Mouse (Mus musculus) forebrain, embryonic 15.5 days (tissue): Measurements from ENCODE around the gene Pcgf5. TPM values are rescaled to one million over a fixed set of nuclear protein-coding genes. Genes with fewer than 3 reads are reported as not detected.
"Not testable (repeated sequence)": the region's sequence is repeated elsewhere in the genome, so short reads cannot be mapped to it uniquely, and the experiment has no call there.

Source experiments
- ATAC-seq: fragments of 200-750 bp; cut with Nextera tagmentation; replicated peaks from 2 replicates; pipeline ENCODE4 v1.8.0; 2017; ENCODE audit warnings: mild to moderate bottlenecking, moderate TSS enrichment, moderate library complexity
- H3K27ac ChIP-seq: fragments of 300-500 bp; sonication (generic); replicated peaks from 2 replicates; pipeline ENCODE4 v1.5.1; 2015; ENCODE audit warnings: mild to moderate bottlenecking, inconsistent platforms
- H3K27me3 ChIP-seq: fragments of 300-500 bp; sonication (generic); 2 replicates; pipeline ENCODE4 v1.6.1; 2015; ENCODE audit warnings: inconsistent platforms
- H3K36me3 ChIP-seq: fragments of 300-500 bp; sonication (generic); 2 replicates; pipeline ENCODE4 v1.6.1; 2015; ENCODE audit warnings: mild to moderate bottlenecking, inconsistent platforms
- H3K4me1 ChIP-seq: fragments of 300-500 bp; sonication (generic); 2 replicates; pipeline ENCODE4 v1.6.1; 2015; ENCODE audit warnings: inconsistent platforms
- H3K4me2 ChIP-seq: fragments of 300-500 bp; sonication (generic); replicated peaks from 2 replicates; pipeline ENCODE4 v1.6.1; 2015; ENCODE audit warnings: mild to moderate bottlenecking, inconsistent platforms
- H3K4me3 ChIP-seq: fragments of 300-500 bp; sonication (generic); 2 replicates; pipeline ENCODE4 v1.5.1; 2015; ENCODE audit warnings: mild to moderate bottlenecking, inconsistent platforms
- H3K9ac ChIP-seq: fragments of 300-500 bp; sonication (generic); replicated peaks from 2 replicates; pipeline ENCODE4 v1.6.1; 2015; ENCODE audit warnings: mild to moderate bottlenecking, inconsistent platforms
- H3K9me3 ChIP-seq: fragments of 300-500 bp; sonication (generic); 2 replicates; pipeline ENCODE4 v1.6.1; 2016; ENCODE audit warnings: inconsistent platforms
- WGBS: fragments of 180-500 bp; shearing (Covaris S2); methylation state at CpG from one replicate; pipeline ENCODE4 v1.1.7; 2015; ENCODE audit warnings: mixed read lengths; 5-methylcytosine and 5-hydroxymethylcytosine counted together
- polyA plus RNA-seq: library from polyadenylated mRNA; unstranded; fragments of >200 nt; fragmentation: Nextera tagmentation; extraction: Ambion mirVana; gene quantifications from 2 replicates; pipeline ENCODE4 v1.2.1, GENCODE M21; 2015

The Pcgf5 gene
- polyA plus RNA-seq, 1 experiment from 2014 or later = 16.1 TPM

DNA sequence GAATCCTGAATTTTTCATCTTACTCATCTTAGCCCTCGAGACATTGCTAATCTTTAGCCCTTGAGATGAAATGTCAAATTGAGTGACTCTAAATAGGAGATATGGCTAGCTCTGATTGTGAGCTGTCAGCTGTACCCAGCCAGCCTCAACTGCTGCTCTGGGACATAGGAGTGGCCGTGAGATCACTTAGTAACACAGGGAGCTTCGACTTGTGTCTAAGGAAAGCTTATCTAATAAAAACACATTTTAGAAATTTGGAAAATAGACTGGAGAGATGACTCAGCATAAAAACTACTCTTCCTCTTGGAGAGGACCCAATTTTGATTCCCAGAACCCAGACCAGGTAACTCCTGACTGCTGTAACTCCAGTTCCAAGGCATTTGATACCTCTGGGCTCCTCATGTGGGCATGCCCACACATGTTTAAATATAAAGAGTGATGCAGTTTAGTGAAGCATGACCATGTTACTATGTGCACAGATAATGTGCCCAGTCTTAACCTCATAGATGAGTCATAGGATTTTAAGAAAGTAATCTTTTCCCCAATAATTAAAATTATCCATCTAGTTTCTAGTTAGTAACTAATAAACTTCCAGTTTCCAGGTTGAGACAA, 103.0 kb downstream of the Pcgf5 start:
- Histone ChIP-seq H3K27me3 (no peaks in the 10 kb centered on the region), H3K36me3 (no peaks in the 10 kb centered on the region), H3K4me2 (no peak overlapping the region), H3K4me1 (no peaks in the 10 kb centered on the region), H3K4me3 (no peak overlapping the region), H3K9me3 (no peaks in the 10 kb centered on the region), H3K27ac (no peak overlapping the region), H3K9ac (no peak overlapping the region)
- ATAC-seq = no peak
- WGBS = 96% methylated on average over 3 of the region's 3 CpGs

DNA sequence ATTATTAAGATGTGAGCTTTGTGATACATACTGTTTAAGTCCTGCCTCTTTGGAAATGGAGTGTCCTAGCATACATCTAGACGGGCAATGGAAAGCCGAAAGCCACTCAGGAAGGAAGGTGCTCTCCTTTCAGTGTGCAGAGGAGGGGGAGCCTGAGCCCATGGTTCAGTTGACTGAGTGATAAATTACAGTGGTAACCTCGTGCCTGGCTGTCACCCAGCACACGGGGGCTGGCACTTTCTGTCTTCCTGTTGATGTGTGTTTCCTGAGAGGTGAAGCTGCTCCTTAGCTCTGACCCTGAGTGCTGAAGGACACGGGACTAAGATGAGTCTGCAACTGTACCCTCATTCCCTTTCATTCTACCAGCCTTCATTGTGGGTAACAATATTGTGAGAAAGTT, 103.6 kb downstream of the Pcgf5 start:
- WGBS = 75% methylated on average over 5 of the region's 5 CpGs
- Histone ChIP-seq H3K36me3 (no peaks in the 10 kb centered on the region), H3K27ac (no peak overlapping the region), H3K4me2 (no peak overlapping the region), H3K27me3 (no peaks in the 10 kb centered on the region), H3K4me1 (no peaks in the 10 kb centered on the region), H3K9ac (no peak overlapping the region), H3K9me3 (no peaks in the 10 kb centered on the region), H3K4me3 (no peak overlapping the region)
- ATAC-seq = no peak; the same call in 1 of the 2 replicates

DNA sequence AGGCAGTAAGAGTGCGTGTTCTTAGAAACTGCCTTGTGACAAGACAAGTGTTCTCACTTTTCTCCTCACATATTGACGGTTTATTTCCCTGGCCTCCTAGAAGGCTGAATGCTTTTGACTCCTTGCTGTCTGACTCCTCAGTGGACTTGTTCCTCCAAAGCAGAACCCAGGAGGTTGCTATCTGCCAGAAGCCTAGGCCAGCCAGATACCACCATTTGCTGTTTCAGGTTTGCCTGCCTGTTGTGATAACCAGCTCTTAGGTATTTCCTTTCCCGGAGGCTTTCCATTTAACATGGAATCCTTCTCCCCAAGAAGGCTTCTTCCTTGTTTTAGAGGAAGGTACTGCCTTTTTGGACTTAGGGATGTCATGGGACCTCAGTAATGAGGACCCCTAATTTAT, 104.1 kb downstream of the Pcgf5 start:
- not testable (repeated sequence) for H3K36me3 ChIP-seq, H3K4me2 ChIP-seq, ATAC-seq, H3K9me3 ChIP-seq, H3K27ac ChIP-seq, H3K9ac ChIP-seq, H3K4me1 ChIP-seq, H3K27me3 ChIP-seq, H3K4me3 ChIP-seq
- WGBS = 84% methylated on average over 3 of the region's 3 CpGs

DNA sequence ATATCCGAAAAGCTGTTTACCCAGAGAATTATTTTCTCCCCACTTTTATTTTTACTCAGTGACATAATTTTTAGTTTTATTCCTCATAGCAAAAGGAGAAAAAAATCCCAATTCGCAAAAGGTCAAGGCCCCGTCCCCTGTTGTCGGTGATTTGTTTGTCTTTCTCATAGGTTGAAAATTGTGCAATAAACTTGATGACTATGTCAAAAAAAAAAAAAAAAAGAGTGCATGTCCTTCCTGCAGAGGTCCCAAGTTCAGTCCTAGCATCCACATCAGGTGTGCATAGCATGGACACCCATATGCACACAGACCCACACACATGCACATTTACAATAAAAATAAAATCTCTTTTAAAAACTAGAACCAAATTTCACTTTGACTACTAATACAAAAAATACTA, 105.3 kb downstream of the Pcgf5 start:
- H3K4me3 ChIP-seq = no peak overlapping the region
- no peak for ATAC-seq

DNA sequence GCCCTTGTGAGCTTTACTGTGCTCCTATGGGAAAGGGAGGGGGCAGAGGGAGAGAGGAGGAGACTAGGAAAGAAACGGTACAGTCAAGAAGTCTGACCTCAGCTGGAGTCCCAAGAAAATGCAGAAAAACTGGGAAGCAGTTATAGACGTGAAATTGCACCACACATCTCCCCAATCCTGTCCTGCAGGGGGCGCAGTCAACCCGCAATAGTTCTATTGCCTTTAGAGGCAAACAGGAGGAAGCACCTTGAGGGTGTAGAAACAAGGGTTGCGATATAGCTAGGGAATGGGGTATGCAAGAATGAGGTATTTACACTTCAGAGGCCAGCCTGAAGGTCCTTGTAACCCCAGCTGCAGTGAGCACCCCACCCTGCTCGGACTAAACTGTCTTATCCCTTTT, 122.0 kb downstream of the Pcgf5 start:
- ATAC-seq = no peak; the same call in 1 of the 2 replicates
- 16% methylated on average over 6 of the region's 6 CpGs for WGBS
- Histone ChIP-seq H3K36me3 (no peaks in the 10 kb centered on the region), H3K27ac (no peak overlapping the region), H3K4me2 (no peak overlapping the region), H3K9ac (no peak overlapping the region), H3K4me3 (no peak overlapping the region), H3K4me1 (no peaks in the 10 kb centered on the region), H3K27me3 (no peaks in the 10 kb centered on the region), H3K9me3 (no peaks in the 10 kb centered on the region)

More for the DNA sequence above, 105.3 kb downstream of the Pcgf5 start:
- H3K4me2 ChIP-seq = no peak overlapping the region
- H3K9me3 ChIP-seq = no peaks in the 10 kb centered on the region
- 93% methylated on average over 4 of the region's 4 CpGs for WGBS
- H3K4me1 ChIP-seq = no peaks in the 10 kb centered on the region
- H3K9ac ChIP-seq = no peak overlapping the region
- H3K36me3 ChIP-seq = no peaks in the 10 kb centered on the region
- no peaks in the 10 kb centered on the region for H3K27me3 ChIP-seq
- H3K27ac ChIP-seq = no peak overlapping the region

DNA sequence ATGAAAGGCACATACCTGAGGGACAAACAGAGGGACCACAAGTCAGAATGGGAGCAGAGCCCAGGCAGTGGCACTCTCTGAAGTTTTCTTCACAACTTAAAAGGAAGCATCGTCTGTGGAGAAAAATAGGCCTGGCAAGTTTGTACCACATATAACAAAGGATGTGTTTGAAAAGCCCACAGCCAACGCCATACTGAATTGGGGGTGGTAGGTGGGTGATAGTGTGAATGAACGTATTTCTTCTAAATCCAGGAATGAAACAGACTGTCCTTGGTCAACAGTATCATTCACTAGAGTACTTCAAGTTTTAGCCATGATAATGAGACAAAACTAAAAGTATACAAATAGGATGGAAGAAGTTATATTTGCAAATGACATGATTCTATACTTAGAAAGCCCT, 123.2 kb downstream of the Pcgf5 start:
- no peaks in the 10 kb centered on the region for H3K4me1 ChIP-seq
- no peak overlapping the region for H3K4me2 ChIP-seq
- H3K9ac ChIP-seq = no peak overlapping the region
- H3K9me3 ChIP-seq = no peaks in the 10 kb centered on the region
- H3K27me3 ChIP-seq = no peaks in the 10 kb centered on the region
- H3K36me3 ChIP-seq = no peaks in the 10 kb centered on the region
- H3K27ac ChIP-seq = no peak overlapping the region
- ATAC-seq = no peak
- no peak overlapping the region for H3K4me3 ChIP-seq
- WGBS = 75% methylated on average over 3 of the region's 3 CpGs

DNA sequence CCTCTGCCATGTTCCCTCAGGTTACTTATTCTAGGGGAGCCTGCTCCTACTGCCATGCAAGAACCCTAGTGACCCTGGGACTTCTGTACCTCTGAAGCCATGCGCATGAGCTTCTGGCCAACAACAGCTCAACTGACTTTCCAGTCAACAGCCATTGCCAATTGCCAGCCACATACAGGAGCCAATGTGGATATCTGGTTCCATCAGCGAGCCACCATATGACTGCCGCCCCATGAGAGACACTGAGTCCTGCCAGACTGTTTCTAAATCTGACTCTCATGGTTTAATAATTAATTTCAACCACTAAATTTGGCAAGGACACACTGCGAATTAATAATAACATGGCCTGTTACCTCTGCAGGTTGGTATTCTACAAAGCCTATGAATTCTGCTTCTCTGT, 128.5 kb downstream of the Pcgf5 start:
- H3K27me3 ChIP-seq = no peaks in the 10 kb centered on the region
- H3K4me2 ChIP-seq = no peak overlapping the region
- no peak for ATAC-seq
- peaks cover 12% of the 10 kb centered on the region for H3K4me1 ChIP-seq
- no peaks in the 10 kb centered on the region for H3K9me3 ChIP-seq
- no peak overlapping the region for H3K4me3 ChIP-seq
- no peaks in the 10 kb centered on the region for H3K36me3 ChIP-seq
- H3K27ac ChIP-seq = no peak overlapping the region
- 92% methylated on average over 4 of the region's 4 CpGs for WGBS
- no peak overlapping the region for H3K9ac ChIP-seq

DNA sequence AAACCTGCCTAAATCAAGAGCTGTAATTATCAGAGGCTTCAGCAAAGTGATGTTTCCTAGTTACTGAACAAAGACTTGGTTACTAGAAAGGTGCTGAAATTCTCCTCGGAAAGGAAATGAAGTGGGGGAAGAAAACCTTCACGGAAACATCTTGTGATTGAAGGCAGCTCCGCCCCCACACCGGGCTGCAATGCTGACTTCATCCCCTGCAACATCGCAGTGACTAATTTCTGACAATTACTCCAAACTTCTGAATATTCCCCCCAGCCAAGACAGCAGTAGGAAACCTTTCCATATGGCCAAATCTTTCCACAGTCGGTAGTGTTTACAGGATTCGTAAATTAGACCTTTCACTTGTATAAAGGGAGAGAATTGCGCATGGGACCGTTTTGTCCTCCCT, 129.0 kb downstream of the Pcgf5 start:
- H3K27ac ChIP-seq = peak overlapping the region; percentile 33; the same call in 1 of the 2 replicates
- H3K4me1 ChIP-seq = peaks cover 12% of the 10 kb centered on the region
- no peaks in the 10 kb centered on the region for H3K27me3 ChIP-seq
- ATAC-seq = no peak
- H3K4me2 ChIP-seq = peak overlapping the region; percentile 13; the same call in 1 of the 2 replicates
- no peaks in the 10 kb centered on the region for H3K9me3 ChIP-seq
- 44% methylated on average over 9 of the region's 9 CpGs for WGBS
- H3K9ac ChIP-seq = no peak overlapping the region
- H3K36me3 ChIP-seq = no peaks in the 10 kb centered on the region
- no peak overlapping the region for H3K4me3 ChIP-seq

DNA sequence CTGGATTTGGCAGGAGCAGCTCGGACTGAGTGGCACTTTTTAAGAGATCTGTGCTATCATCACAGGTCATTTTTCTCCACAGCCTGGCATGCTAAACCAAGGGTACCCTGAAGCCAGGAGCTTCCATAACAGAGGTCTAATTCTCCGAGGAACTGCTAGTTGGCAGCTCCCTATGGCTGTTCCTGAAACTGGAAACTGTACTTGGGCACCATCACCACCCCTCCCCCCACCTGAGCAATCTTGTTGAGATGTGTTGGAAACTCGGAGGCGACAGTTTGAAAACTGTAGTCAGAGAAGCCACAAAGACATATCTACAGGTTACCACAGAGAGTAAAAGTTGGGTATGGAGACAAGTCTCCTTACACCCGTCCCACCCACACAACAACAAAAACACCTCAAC, 129.6 kb downstream of the Pcgf5 start:
- Histone ChIP-seq H3K36me3 (no peaks in the 10 kb centered on the region), H3K27me3 (no peaks in the 10 kb centered on the region), H3K9ac (no peak overlapping the region), H3K4me3 (no peak overlapping the region), H3K9me3 (no peaks in the 10 kb centered on the region), H3K27ac (peak overlapping the region; percentile 33; the same call in 1 of the 2 replicates), H3K4me1 (peaks cover 12% of the 10 kb centered on the region), H3K4me2 (peak overlapping the region; percentile 13; the same call in 1 of the 2 replicates)
- WGBS = 75% methylated on average over 5 of the region's 5 CpGs
- no peak for ATAC-seq

DNA sequence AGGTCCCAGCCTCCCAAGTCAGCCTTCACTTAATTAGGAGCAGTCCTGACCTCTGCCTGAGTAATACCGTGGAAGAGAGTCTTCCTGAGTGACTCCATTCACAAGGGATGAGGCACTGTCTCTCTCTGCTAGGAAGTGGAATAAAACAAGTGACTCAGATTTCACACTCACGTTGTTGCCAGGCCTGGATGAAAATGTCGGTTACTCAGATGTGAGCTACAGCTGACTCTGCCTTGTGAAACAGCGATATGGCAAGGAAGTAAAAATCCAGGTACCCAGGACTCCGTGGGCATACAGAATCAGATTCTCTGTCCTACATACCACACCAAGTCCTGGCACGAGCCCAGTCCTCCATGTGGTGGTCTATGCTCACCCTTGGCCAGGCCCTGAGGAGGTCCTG, 142.8 kb downstream of the Pcgf5 start:
- Histone ChIP-seq H3K27ac (no peak overlapping the region), H3K36me3 (no peaks in the 10 kb centered on the region), H3K9ac (no peak overlapping the region), H3K4me2 (no peak overlapping the region), H3K4me3 (no peak overlapping the region), H3K4me1 (no peaks in the 10 kb centered on the region), H3K27me3 (no peaks in the 10 kb centered on the region), H3K9me3 (no peaks in the 10 kb centered on the region)
- ATAC-seq = no peak
- WGBS = 87% methylated on average over 6 of the region's 6 CpGs

DNA sequence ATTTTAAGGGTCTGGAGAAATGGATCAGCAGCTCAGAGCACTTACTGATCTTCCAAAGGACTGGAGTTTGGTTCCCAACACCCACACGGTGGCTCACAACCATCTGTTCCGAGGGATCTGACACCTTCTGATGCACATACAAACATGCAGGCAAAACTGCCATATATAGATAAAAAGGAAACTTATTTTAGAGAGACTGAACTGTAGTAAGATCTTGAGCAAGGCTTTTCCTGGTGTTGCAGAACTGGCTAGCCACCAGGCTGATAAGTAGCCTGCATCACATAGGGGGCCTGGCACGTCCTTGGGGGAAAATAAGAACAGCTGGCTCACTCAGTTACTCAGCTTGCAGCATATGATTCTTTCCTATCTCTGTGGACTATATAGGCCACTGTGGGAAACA, 147.4 kb downstream of the Pcgf5 start:
- Histone ChIP-seq H3K36me3 (no peaks in the 10 kb centered on the region), H3K27me3 (no peaks in the 10 kb centered on the region), H3K4me2 (no peak overlapping the region), H3K4me3 (no peak overlapping the region), H3K4me1 (no peaks in the 10 kb centered on the region), H3K9me3 (no peaks in the 10 kb centered on the region), H3K9ac (no peak overlapping the region), H3K27ac (no peak overlapping the region)
- 74% methylated on average over 3 of the region's 3 CpGs for WGBS
- ATAC-seq = no peak

DNA sequence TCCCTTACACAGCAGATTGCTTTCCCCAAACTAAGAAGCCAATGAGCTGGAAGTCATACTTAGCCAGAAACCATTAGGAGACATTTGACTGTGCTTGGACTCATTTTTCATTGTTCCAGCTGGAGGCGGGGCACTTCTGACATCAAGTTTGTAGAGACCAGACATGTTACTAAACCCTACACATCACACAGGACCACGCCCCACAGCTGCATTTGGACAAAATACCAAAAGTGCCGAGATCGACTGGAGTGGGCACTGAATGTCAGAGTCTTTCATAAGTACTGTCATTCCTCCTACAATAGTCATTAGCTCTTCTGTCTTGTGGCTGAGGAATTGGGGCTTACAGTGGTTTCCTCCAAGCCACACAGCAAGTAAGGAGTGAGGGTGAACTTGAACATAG, 148.4 kb downstream of the Pcgf5 start:
- Histone ChIP-seq H3K9ac (no peak overlapping the region), H3K4me2 (no peak overlapping the region), H3K4me3 (no peak overlapping the region), H3K36me3 (no peaks in the 10 kb centered on the region), H3K4me1 (no peaks in the 10 kb centered on the region), H3K9me3 (no peaks in the 10 kb centered on the region), H3K27ac (no peak overlapping the region), H3K27me3 (no peaks in the 10 kb centered on the region)
- 88% methylated on average over 4 of the region's 4 CpGs for WGBS
- ATAC-seq = no peak

DNA sequence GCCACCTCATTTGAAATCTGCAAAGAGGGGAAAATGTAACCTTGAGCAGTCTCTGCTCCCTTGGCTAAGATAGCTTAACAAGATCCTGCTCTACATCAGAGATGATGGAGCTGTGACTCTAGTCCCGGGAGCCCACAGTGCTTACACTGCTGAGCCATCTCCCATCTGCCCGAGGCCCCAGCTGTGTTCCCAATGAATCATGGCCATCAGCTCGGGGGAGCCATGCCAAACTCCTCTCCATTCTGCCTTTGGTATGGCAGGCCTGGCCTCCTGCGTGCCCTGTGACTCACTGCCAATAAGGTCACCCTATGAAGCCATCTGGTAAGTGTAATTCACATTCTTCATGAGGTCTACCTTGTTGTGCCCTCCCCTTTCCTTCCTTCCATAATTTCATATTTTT, 149.0 kb downstream of the Pcgf5 start:
- Histone ChIP-seq H3K27me3 (no peaks in the 10 kb centered on the region), H3K4me1 (no peaks in the 10 kb centered on the region), H3K36me3 (no peaks in the 10 kb centered on the region), H3K9ac (no peak overlapping the region), H3K9me3 (no peaks in the 10 kb centered on the region), H3K4me2 (no peak overlapping the region), H3K27ac (no peak overlapping the region), H3K4me3 (no peak overlapping the region)
- ATAC-seq = no peak
- 80% methylated on average over 4 of the region's 4 CpGs for WGBS
